Mouse (Mus musculus) embryo, embryonic 10 days (tissue): Measurements from ENCODE around the gene Top1.

Source experiments
- DNase-seq: peaks from one replicate; pipeline ENCODE4 v3.0.0-alpha.2; 2015; ENCODE audit warnings: low spot score

Gene Top1

GRCm38 (mm10) chr2:160742161-160742609, 96.5 kb downstream of the Top1 start:
- no peak for DNase-seq

- peak; percentile 67 for DNase-seq
Measured at GRCm38 (mm10) chr2:160744040-160744822, 98.5 kb downstream of the Top1 start.

- DNase-seq, result no peak
Measured at GRCm38 (mm10) chr2:160744823-160745210, 99.1 kb downstream of the Top1 start.

- no peak for DNase-seq
Measured at GRCm38 (mm10) chr2:160745497-160745896, 99.8 kb downstream of the Top1 start.

- DNase-seq, result no peak
Measured at GRCm38 (mm10) chr2:160746637-160747036, 100.9 kb downstream of the Top1 start.

- DNase-seq, result no peak
Measured at GRCm38 (mm10) chr2:160747075-160747474, 101.4 kb downstream of the Top1 start.

GRCm38 (mm10) chr2:160756583-160757203, 111.0 kb downstream of the Top1 start:
- DNase-seq, result no peak

- no peak for DNase-seq
Measured at GRCm38 (mm10) chr2:160760433-160761184, 114.9 kb downstream of the Top1 start.

- no peak for DNase-seq
Measured at GRCm38 (mm10) chr2:160763816-160764215, 118.1 kb downstream of the Top1 start.

- no peak for DNase-seq
Measured at GRCm38 (mm10) chr2:160764386-160764785, 118.7 kb downstream of the Top1 start.

- DNase-seq, result no peak
Measured at GRCm38 (mm10) chr2:160765096-160765495, 119.4 kb downstream of the Top1 start.

GRCm38 (mm10) chr2:160766371-160766771, 120.7 kb downstream of the Top1 start:
- DNase-seq, result no peak

- DNase-seq, result no peak
Measured at GRCm38 (mm10) chr2:160767201-160767600, 121.5 kb downstream of the Top1 start.

- DNase-seq, result no peak
Measured at GRCm38 (mm10) chr2:160768097-160768695, 122.5 kb downstream of the Top1 start.

- DNase-seq, result no peak
Measured at GRCm38 (mm10) chr2:160768997-160769396, 123.3 kb downstream of the Top1 start.

GRCm38 (mm10) chr2:160770409-160770808, 124.7 kb downstream of the Top1 start:
- DNase-seq, result no peak

GRCm38 (mm10) chr2:160770871-160771270, 125.2 kb downstream of the Top1 start:
- no peak for DNase-seq

GRCm38 (mm10) chr2:160771325-160772276, 125.9 kb downstream of the Top1 start:
- no peak for DNase-seq
